Mouse (Mus musculus) kidney, postnatal 0 days (tissue): ENCODE data around the gene BC024978. TPM values are rescaled to one million over a fixed set of nuclear protein-coding genes. Genes with fewer than 3 reads are reported as not detected.

Experiments used
- ATAC-seq: fragments of 200-750 bp; cut with Nextera tagmentation; replicated peaks from 2 replicates; pipeline ENCODE4 v1.8.0; 2017; ENCODE audit warnings: low read depth, moderate number of reproducible peaks, moderate TSS enrichment, moderate library complexity; ENCODE audit not compliant: low FRiP score
- DNase-seq: peaks from one replicate; pipeline ENCODE4 v3.0.0-alpha.2; 2016; ENCODE audit warnings: low spot score
- H3K27ac ChIP-seq: fragments of 300-500 bp; sonication (generic); 2 replicates; pipeline ENCODE4 v1.5.1; 2014; ENCODE audit warnings: mild to moderate bottlenecking
- H3K27me3 ChIP-seq: fragments of 300-500 bp; sonication (generic); 2 replicates; pipeline ENCODE4 v1.6.1; 2014; ENCODE audit warnings: low read length, mixed read lengths; ENCODE audit not compliant: insufficient read depth
- H3K36me3 ChIP-seq: fragments of 300-500 bp; sonication (generic); 2 replicates; pipeline ENCODE4 v1.6.1; 2014; ENCODE audit warnings: low read length, mixed read lengths; ENCODE audit not compliant: insufficient read depth
- H3K4me1 ChIP-seq: fragments of 300-500 bp; sonication (generic); replicated peaks from 2 replicates; pipeline ENCODE4 v1.6.1; 2014; ENCODE audit warnings: antibody characterized with exemption, low read length, mixed read lengths; ENCODE audit not compliant: insufficient read depth
- H3K4me2 ChIP-seq: fragments of 300-500 bp; sonication (generic); 2 replicates; pipeline ENCODE4 v1.6.1; 2014; ENCODE audit warnings: mild to moderate bottlenecking, low read length, moderate library complexity, mixed read lengths
- H3K4me3 ChIP-seq: fragments of 300-500 bp; sonication (generic); replicated peaks from 2 replicates; pipeline ENCODE4 v1.5.1; 2014; ENCODE audit warnings: low read depth, low read length
- H3K9ac ChIP-seq: fragments of 300-500 bp; sonication (generic); 2 replicates; pipeline ENCODE4 v1.6.1; 2014; ENCODE audit warnings: low read depth, low read length
- H3K9me3 ChIP-seq: fragments of 300-500 bp; sonication (generic); replicated peaks from 2 replicates; pipeline ENCODE4 v1.6.1; 2016; ENCODE audit warnings: low read length, inconsistent platforms, mixed read lengths
- CTCF ChIP-seq: IDR thresholded peaks from 2 replicates; pipeline ENCODE4 v1.5.1; 2016; ENCODE audit warnings: antibody characterized with exemption, low read depth, mild to moderate bottlenecking, moderate library complexity
- WGBS: fragments of 180-500 bp; shearing (Covaris S2); extraction: QIAGEN DNeasy Blood & Tissue Kit; methylation state at CpG from one replicate; pipeline ENCODE4 v1.1.7; 2014; 5-methylcytosine and 5-hydroxymethylcytosine counted together
- polyA plus RNA-seq: library from polyadenylated mRNA; unstranded; fragments of >200 nt; fragmentation: Nextera tagmentation; extraction: Ambion mirVana; gene quantifications from 2 replicates; pipeline ENCODE4 v1.2.1, GENCODE M21; 2015

Gene BC024978
- 2.2 and 3.1 TPM in 2 replicates for polyA plus RNA-seq

- Histone ChIP-seq H3K4me1 (peaks cover 7% of the 10 kb centered on the region), H3K27ac (peak within 1 kb of the TSS; percentile 100), H3K9me3 (no peaks in the 10 kb centered on the region), H3K9ac (peak within 1 kb of the TSS; percentile 96), H3K27me3 (no peaks in the 10 kb centered on the region), H3K4me2 (peak within 1 kb of the TSS; percentile 64), H3K36me3 (peaks cover 26% of the 10 kb centered on the region), H3K4me3 (peak within 1 kb of the TSS; percentile 82)
- ATAC-seq (peak; percentile 99), DNase-seq (peak; percentile 100)
- under 1% methylated on average over 64 of the region's 64 CpGs for WGBS
- 0 out of 2 replicates have a peak, but pooled peaks have one; percentile 25 for TF ChIP-seq CTCF
These were observed at the start of gene BC024978, which contains the start of gene Snrpa for GRCm38 (mm10) chr7:27195681-27196611. TSS of gene BC024978 (plus strand) at chr7:27195781. TSS of gene Snrpa (minus strand) at chr7:27196271.

- Histone ChIP-seq H3K9ac (no peak within 1 kb of the TSS), H3K27me3 (no peaks in the 10 kb centered on the region), H3K4me3 (no peak within 1 kb of the TSS), H3K9me3 (no peaks in the 10 kb centered on the region), H3K4me2 (no peak within 1 kb of the TSS), H3K27ac (peak within 1 kb of the TSS; percentile 60), H3K4me1 (no peaks in the 10 kb centered on the region), H3K36me3 (peaks cover 11% of the 10 kb centered on the region)
- 49% methylated on average over 10 of the region's 10 CpGs for WGBS
- ATAC-seq (peak; percentile 55; the same call in 1 of the 2 replicates), DNase-seq (no peak)
- no peak for TF ChIP-seq CTCF
These were observed 42.3 kb upstream of the BC024978 start, which contains the start of gene Cyp2t4 for GRCm38 (mm10) chr7:27153205-27153764. TSS of gene Cyp2t4 (plus strand) at chr7:27153714.

- no peak overlapping the region for H3K27ac ChIP-seq
- H3K9me3 ChIP-seq, result no peaks in the 10 kb centered on the region
- no peak overlapping the region for H3K4me3 ChIP-seq
- H3K4me1 ChIP-seq, result peaks cover 8% of the 10 kb centered on the region; the same call in 1 of the 2 replicates
- no peak for TF ChIP-seq CTCF
- WGBS, result 79% methylated on average over 13 of the region's 13 CpGs
- DNase-seq (no peak), ATAC-seq (no peak)
- H3K27me3 ChIP-seq, result no peaks in the 10 kb centered on the region
- H3K36me3 ChIP-seq, result peaks cover 18% of the 10 kb centered on the region
- no peak overlapping the region for H3K9ac ChIP-seq
- no peak overlapping the region for H3K4me2 ChIP-seq
These were observed 39.6 kb upstream of the BC024978 start for GRCm38 (mm10) chr7:27156005-27156404.

- Histone ChIP-seq H3K9me3 (no peaks in the 10 kb centered on the region), H3K9ac (no peak overlapping the region), H3K4me1 (peaks cover 9% of the 10 kb centered on the region; the same call in 1 of the 2 replicates), H3K36me3 (peaks cover 18% of the 10 kb centered on the region), H3K4me2 (no peak overlapping the region), H3K4me3 (no peak overlapping the region), H3K27ac (no peak overlapping the region), H3K27me3 (no peaks in the 10 kb centered on the region)
- DNase-seq, result no peak
- no peak for TF ChIP-seq CTCF
- 94% methylated on average over 9 of the region's 9 CpGs for WGBS
- ATAC-seq, result no peak
These were observed 37.4 kb upstream of the BC024978 start for GRCm38 (mm10) chr7:27158171-27158570.

GRCm38 (mm10) chr7:27159256-27159655 is 36.3 kb upstream of the BC024978 start:
- H3K36me3 ChIP-seq, result peaks cover 18% of the 10 kb centered on the region
- ATAC-seq (no peak), DNase-seq (no peak)
- H3K4me1 ChIP-seq, result peaks cover 18% of the 10 kb centered on the region; the same call in 1 of the 2 replicates
- H3K27me3 ChIP-seq, result no peaks in the 10 kb centered on the region
- H3K9me3 ChIP-seq, result no peaks in the 10 kb centered on the region
- TF ChIP-seq CTCF, result no peak
- H3K9ac ChIP-seq, result no peak overlapping the region
- H3K4me3 ChIP-seq, result no peak overlapping the region
- no peak overlapping the region for H3K4me2 ChIP-seq
- no peak overlapping the region for H3K27ac ChIP-seq
- 94% methylated on average over 6 of the region's 6 CpGs for WGBS

- WGBS, result 9% methylated on average over 8 of the region's 8 CpGs
- ATAC-seq (peak; percentile 93), DNase-seq (peak; percentile 98)
- Histone ChIP-seq H3K4me2 (no peak overlapping the region), H3K4me1 (peaks cover 24% of the 10 kb centered on the region; the same call in 1 of the 2 replicates), H3K27me3 (no peaks in the 10 kb centered on the region), H3K4me3 (no peak overlapping the region), H3K9me3 (no peaks in the 10 kb centered on the region), H3K9ac (no peak overlapping the region), H3K36me3 (peaks cover 18% of the 10 kb centered on the region), H3K27ac (peak overlapping the region; percentile 27; the same call in 1 of the 2 replicates)
- peak; percentile 99 for TF ChIP-seq CTCF
These were observed 35.7 kb upstream of the BC024978 start for GRCm38 (mm10) chr7:27159882-27160281.
